Mouse (Mus musculus) neural tube, embryonic 11.5 days (tissue): ENCODE data around the gene Man1a. TPM values are rescaled to one million over a fixed set of nuclear protein-coding genes. Genes with fewer than 3 reads are reported as not detected.

Source experiments
- ATAC-seq: fragments of 200-750 bp; cut with Nextera tagmentation; 2 replicates; pipeline ENCODE4 v1.8.0; 2017; ENCODE audit warnings: moderate number of reproducible peaks, mild to moderate bottlenecking, moderate TSS enrichment, moderate library complexity; ENCODE audit not compliant: insufficient read depth, low FRiP score, low TSS enrichment
- DNase-seq: peaks from one replicate; pipeline ENCODE4 v3.0.0-alpha.2; 2015; ENCODE audit warnings: low spot score
- H3K27ac ChIP-seq: fragments of 300-500 bp; sonication (generic); 2 replicates; pipeline ENCODE4 v1.5.1; 2014; ENCODE audit warnings: low read depth, mild to moderate bottlenecking, low read length
- H3K27me3 ChIP-seq: fragments of 300-500 bp; sonication (generic); 2 replicates; pipeline ENCODE4 v1.6.1; 2014; ENCODE audit warnings: mild to moderate bottlenecking, low read length, mixed read lengths; ENCODE audit not compliant: control insufficient read depth, insufficient read depth
- H3K36me3 ChIP-seq: fragments of 300-500 bp; sonication (generic); 2 replicates; pipeline ENCODE4 v1.6.1; 2014; ENCODE audit warnings: mild to moderate bottlenecking, low read length, moderate library complexity, mixed read lengths; ENCODE audit not compliant: control insufficient read depth, insufficient read depth
- H3K4me1 ChIP-seq: fragments of 300-500 bp; sonication (generic); 2 replicates; pipeline ENCODE4 v1.6.1; 2014; ENCODE audit warnings: low read length, mixed read lengths; ENCODE audit not compliant: control insufficient read depth, insufficient read depth
- H3K4me2 ChIP-seq: fragments of 300-500 bp; sonication (generic); 2 replicates; pipeline ENCODE4 v1.6.1; 2014; ENCODE audit warnings: low read depth, mild to moderate bottlenecking, moderate library complexity
- H3K4me3 ChIP-seq: fragments of 300-500 bp; sonication (generic); 2 replicates; pipeline ENCODE4 v1.5.1; 2014; ENCODE audit warnings: low read depth, low read length
- H3K9ac ChIP-seq: fragments of 300-500 bp; sonication (generic); 2 replicates; pipeline ENCODE4 v1.6.1; 2014; ENCODE audit warnings: mild to moderate bottlenecking, low read length
- H3K9me3 ChIP-seq: fragments of 300-500 bp; sonication (generic); 2 replicates; pipeline ENCODE4 v1.6.1; 2016; ENCODE audit warnings: low read length; ENCODE audit not compliant: control insufficient read depth
- WGBS: fragments of 180-500 bp; shearing (Covaris S2); extraction: QIAGEN DNeasy Blood & Tissue Kit; methylation state at CpG from one replicate; pipeline ENCODE4 v1.1.7; 2014; 5-methylcytosine and 5-hydroxymethylcytosine counted together
- polyA plus RNA-seq: library from polyadenylated mRNA; unstranded; fragments of >200 nt; fragmentation: Nextera tagmentation; extraction: Ambion mirVana; gene quantifications from 2 replicates; pipeline ENCODE4 v1.2.1, GENCODE M21; 2014

Gene Man1a
- polyA plus RNA-seq, 1 experiment from 2014 or later, result 2.8 TPM

DNA sequence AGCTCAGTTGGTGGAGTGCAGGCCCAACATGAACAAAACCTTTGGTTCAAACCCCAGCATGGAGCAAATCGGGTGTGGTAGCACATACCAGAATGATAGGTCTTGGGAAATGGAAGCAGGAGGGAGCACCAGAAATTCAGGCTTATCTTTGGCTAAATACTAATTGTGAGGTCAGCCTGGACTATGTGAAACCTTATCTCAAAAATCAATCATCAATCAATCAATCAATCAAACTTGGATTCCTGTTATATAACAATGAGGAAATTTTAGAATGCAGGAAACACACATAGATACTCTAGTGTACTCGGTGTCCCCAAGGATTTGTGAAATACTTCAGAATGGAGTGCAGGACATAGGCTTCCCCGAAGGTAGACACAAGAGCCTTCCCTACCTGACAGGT lies 17.8 kb downstream of the Man1a start:
- H3K4me2 ChIP-seq, result no peak overlapping the region
- ATAC-seq, result no peak

DNA sequence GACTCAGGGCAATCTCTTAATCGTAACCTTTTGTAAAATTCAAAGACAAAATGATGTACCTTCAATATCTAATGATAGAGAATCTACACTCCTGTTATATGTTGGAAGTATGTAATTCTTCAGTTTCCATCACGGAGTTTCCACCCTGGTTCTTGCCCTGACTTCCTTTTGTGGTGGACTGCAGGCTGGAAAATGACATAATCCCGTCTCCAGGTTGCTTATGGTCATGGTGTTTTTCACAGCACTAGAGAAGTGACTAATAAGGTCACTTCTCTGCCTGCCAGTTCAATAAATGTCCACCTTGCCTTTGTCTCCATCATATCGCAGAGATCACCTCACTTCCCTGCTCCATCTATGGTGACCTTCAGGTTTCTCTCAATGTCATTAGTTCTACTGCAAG lies 22.2 kb downstream of the Man1a start:
- no peaks in the 10 kb centered on the region for H3K9me3 ChIP-seq
- no peaks in the 10 kb centered on the region for H3K36me3 ChIP-seq
- H3K4me2 ChIP-seq, result no peak overlapping the region
- no peaks in the 10 kb centered on the region for H3K27me3 ChIP-seq
- H3K27ac ChIP-seq, result no peak overlapping the region
- H3K4me1 ChIP-seq, result no peaks in the 10 kb centered on the region
- ATAC-seq, result no peak
- DNase-seq, result no peak
- H3K4me3 ChIP-seq, result no peak overlapping the region
- 87% methylated on average over 4 of the region's 4 CpGs for WGBS
- no peak overlapping the region for H3K9ac ChIP-seq

More for the DNA sequence above, 17.8 kb downstream of the Man1a start:
- H3K27me3 ChIP-seq, result no peaks in the 10 kb centered on the region
- H3K36me3 ChIP-seq, result no peaks in the 10 kb centered on the region
- H3K9ac ChIP-seq, result no peak overlapping the region
- WGBS, result 77% methylated on average over 3 of the region's 3 CpGs
- H3K27ac ChIP-seq, result no peak overlapping the region
- no peak overlapping the region for H3K4me3 ChIP-seq
- H3K4me1 ChIP-seq, result no peaks in the 10 kb centered on the region
- DNase-seq, result no peak
- H3K9me3 ChIP-seq, result no peaks in the 10 kb centered on the region

DNA sequence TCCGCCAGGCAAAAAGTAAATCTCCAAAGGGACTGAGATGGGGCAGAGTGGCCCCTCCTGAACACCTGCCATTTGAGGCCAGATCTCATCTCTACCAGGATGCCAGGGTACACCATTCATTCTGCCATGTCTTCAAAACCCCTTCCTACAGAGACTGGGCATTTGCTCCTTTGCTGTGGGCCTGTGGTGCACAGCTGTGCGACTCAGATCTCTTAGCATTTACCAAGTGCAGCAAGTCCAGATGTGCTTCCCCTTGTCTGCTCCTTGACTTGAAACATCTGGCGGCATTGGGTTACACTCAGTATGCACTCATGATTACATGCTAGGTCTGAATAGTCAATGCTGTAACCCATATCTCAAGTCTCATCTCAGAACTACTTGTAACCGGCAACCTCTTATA lies 28.5 kb downstream of the Man1a start:
- H3K9ac ChIP-seq, result no peak overlapping the region
- H3K4me1 ChIP-seq, result no peaks in the 10 kb centered on the region
- no peaks in the 10 kb centered on the region for H3K36me3 ChIP-seq
- H3K27me3 ChIP-seq, result no peaks in the 10 kb centered on the region
- H3K27ac ChIP-seq, result no peak overlapping the region
- 77% methylated on average over 4 of the region's 4 CpGs for WGBS
- no peak for DNase-seq
- no peak for ATAC-seq
- H3K4me3 ChIP-seq, result no peak overlapping the region
- H3K4me2 ChIP-seq, result no peak overlapping the region
- H3K9me3 ChIP-seq, result no peaks in the 10 kb centered on the region

GRCm38 (mm10) chr10:54043358-54043757 lies 33.1 kb downstream of the Man1a start:
- H3K27me3 ChIP-seq, result no peaks in the 10 kb centered on the region
- H3K4me3 ChIP-seq, result no peak overlapping the region
- no peaks in the 10 kb centered on the region for H3K36me3 ChIP-seq
- DNase-seq (no peak), ATAC-seq (no peak)
- 89% methylated on average over 3 of the region's 3 CpGs for WGBS
- H3K4me1 ChIP-seq, result no peaks in the 10 kb centered on the region
- no peaks in the 10 kb centered on the region for H3K9me3 ChIP-seq
- H3K4me2 ChIP-seq, result no peak overlapping the region
- H3K27ac ChIP-seq, result no peak overlapping the region
- H3K9ac ChIP-seq, result no peak overlapping the region

GRCm38 (mm10) chr10:54042212-54042840 lies 34.1 kb downstream of the Man1a start:
- Histone ChIP-seq H3K36me3 (no peaks in the 10 kb centered on the region), H3K4me1 (no peaks in the 10 kb centered on the region), H3K4me3 (no peak overlapping the region), H3K27me3 (no peaks in the 10 kb centered on the region), H3K27ac (no peak overlapping the region), H3K9ac (no peak overlapping the region), H3K9me3 (no peaks in the 10 kb centered on the region), H3K4me2 (no peak overlapping the region)
- DNase-seq, result no peak
- 89% methylated on average over 7 of the region's 7 CpGs for WGBS
- ATAC-seq, result no peak

DNA sequence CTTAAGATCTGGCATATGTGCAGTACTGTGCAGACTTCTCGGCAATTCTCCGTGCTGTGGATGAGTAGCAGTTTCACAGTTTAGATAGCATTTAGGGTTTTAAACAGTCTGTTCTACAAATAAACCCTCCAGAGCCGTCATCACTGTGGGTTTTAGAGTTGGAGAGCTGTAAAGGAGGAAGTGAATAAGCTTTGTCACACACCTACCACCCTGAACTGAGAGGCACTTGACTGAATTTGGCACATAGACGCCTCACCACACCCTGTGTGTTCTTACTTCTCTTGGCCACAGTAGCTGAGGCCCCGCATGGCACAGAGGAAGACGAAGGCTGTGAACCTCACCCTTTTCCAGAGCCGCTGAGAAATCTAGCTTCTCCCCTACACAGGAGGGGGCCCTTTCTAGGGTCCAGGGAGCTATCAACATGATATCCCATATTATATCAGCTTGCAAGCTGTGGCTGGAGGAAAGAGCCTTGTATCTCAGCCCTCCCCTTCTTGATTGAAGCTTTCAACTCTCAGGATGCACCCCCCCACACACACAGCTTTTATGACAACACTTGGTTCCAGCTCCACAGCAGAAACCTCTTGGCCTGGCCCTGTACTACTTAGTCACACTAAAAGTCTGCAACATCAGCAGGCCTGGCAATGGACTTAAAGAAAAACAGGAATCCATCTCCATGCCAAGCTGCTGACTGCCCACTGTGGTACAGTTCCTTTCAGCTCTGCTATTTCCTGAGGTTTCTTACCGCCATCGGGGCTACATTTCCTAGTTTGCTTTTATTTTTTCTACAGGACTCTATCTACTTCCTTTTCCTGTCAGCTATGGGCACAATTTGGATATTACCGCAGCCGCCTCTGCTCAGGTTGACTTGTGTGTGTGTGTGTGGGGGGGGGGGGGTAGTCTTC lies 35.9 kb downstream of the Man1a start:
- Histone ChIP-seq H3K27ac (no peak overlapping the region), H3K27me3 (no peaks in the 10 kb centered on the region), H3K9ac (no peak overlapping the region), H3K4me1 (no peaks in the 10 kb centered on the region), H3K9me3 (no peaks in the 10 kb centered on the region), H3K4me3 (no peak overlapping the region), H3K36me3 (no peaks in the 10 kb centered on the region), H3K4me2 (no peak overlapping the region)
- DNase-seq (no peak), ATAC-seq (no peak)
- 80% methylated on average over 11 of the region's 11 CpGs for WGBS

DNA sequence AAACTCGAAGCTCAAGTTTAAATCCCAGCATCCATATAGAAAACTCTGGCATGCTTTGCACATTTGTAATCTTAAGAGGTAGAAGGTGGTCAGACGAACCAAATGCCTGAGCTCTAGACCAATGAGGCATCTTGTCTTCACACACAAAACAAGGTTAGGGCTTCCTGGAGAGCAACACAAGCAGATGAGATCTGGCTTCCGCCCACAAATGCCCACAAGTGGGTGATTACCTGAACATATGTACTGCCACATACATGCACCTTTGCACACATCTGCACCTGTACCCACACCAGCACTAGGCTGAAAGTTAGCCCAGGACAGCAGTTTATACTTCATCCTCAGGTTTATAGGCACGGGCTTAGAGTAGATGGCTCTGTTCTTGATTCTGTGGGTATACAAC lies 36.7 kb downstream of the Man1a start:
- Histone ChIP-seq H3K4me3 (no peak overlapping the region), H3K27me3 (no peaks in the 10 kb centered on the region), H3K9me3 (no peaks in the 10 kb centered on the region), H3K36me3 (no peaks in the 10 kb centered on the region), H3K9ac (no peak overlapping the region), H3K27ac (no peak overlapping the region), H3K4me1 (no peaks in the 10 kb centered on the region), H3K4me2 (no peak overlapping the region)
- ATAC-seq (no peak), DNase-seq (no peak)
- WGBS, result 90% methylated on average over 4 of the region's 4 CpGs

DNA sequence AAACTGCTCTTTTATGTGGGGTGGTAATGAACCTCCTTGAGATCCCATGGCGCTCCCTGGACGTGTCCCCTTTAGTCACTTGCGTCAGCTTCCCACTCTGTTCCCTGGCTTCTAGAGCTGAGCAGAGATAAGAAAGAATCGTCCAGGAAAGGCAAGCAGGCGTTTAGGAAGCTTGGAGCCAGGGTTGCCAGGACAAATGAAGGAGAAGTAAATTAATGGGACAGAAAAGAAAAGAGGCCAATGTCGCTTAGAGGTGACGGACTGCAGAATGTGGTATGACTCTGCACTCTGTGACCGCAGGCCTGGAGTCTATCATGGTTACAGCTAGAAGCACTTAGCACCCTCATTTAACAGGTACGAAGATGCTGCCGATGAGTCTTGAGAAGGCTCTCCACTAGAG lies 37.7 kb downstream of the Man1a start:
- Histone ChIP-seq H3K4me2 (no peak overlapping the region), H3K27ac (no peak overlapping the region), H3K9ac (no peak overlapping the region), H3K4me3 (no peak overlapping the region), H3K27me3 (no peaks in the 10 kb centered on the region), H3K9me3 (no peaks in the 10 kb centered on the region), H3K36me3 (no peaks in the 10 kb centered on the region), H3K4me1 (no peaks in the 10 kb centered on the region)
- DNase-seq, result no peak
- 83% methylated on average over 10 of the region's 10 CpGs for WGBS
- ATAC-seq, result no peak

DNA sequence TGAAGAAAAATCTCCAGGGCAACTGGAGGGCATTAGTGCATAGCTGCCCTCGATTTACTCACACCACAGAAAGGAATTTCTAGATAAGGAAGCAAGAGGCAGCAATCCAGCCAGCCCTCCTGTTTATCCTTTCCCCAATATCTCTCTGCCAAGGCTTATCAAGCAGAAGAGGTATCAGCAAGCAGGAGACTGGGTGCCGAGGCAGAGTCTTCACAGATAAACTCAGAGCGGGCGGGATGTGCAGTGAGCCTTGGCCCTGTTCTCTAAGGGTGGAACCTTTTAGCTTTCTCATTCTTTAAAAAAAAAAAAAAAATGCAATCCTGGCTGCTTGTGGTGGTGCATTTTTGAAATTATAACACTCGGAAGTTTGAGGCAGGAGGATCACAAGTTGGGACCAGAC lies 38.2 kb downstream of the Man1a start:
- DNase-seq (no peak), ATAC-seq (no peak)
- Histone ChIP-seq H3K27me3 (no peaks in the 10 kb centered on the region), H3K4me2 (no peak overlapping the region), H3K9me3 (no peaks in the 10 kb centered on the region), H3K36me3 (no peaks in the 10 kb centered on the region), H3K4me1 (no peaks in the 10 kb centered on the region), H3K4me3 (no peak overlapping the region), H3K27ac (no peak overlapping the region), H3K9ac (no peak overlapping the region)
- 85% methylated on average over 5 of the region's 5 CpGs for WGBS
